Mouse (Mus musculus): ENCODE data around the gene Rgs9. TPM values are rescaled to one million over a fixed set of nuclear protein-coding genes. Genes with fewer than 3 reads are reported as not detected.

The Rgs9 gene
- total and polyA plus RNA-seq, 3 experiments = 0.55 to 1.4 (median 1.2) TPM

DNA sequence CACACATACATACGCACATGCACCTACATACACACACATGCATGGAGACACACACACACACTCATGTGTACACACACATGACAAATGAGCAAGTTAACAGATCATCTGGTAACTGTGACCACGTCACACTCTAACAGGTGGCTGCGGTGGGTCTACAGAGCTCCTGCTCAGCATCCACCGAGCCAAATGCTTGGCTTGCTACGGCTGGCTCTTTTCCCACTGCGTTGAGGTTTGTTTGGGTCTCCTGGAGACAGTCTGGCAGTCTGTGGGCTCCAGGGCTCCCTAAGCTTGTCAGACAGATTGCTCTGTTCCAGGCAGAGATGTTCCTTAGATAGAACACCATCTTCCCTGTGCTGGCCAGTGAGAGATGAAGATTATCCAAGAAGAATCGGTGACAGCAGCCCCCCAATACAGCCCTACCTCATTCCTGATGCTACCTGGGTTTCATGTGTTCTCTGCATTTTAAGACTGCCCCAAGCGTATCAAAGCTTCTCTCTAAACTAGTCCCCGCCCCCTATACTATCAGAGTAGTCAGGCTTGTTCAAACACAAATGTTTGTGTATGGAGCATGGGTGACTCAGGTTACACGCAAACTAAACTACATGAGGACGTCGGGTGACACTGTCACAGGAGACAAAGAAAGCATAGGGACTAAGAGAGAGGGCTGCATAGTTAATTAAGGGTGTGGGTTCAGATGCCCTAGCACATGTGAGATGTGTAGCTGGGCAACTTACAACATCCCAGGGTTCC, 31.6 kb downstream of the Rgs9 start:
- Histone ChIP-seq H3K79me2 (replicated peaks; ENCODE audit: control insufficient read depth, extremely low read depth, insufficient read depth, poor library complexity, severe bottlenecking) (no peaks in the 10 kb centered on the region), H3K27me3 (replicated peaks) (peaks cover 2% of the 10 kb centered on the region), H3K4me3 (replicated peaks in 1 of 3; ENCODE audit: low read depth in 2 of 3, low read length in 2 of 3, poor library complexity in 1 of 3) (no peak overlapping the region), H3K36me3 (replicated peaks in 1 of 2; ENCODE audit: control insufficient read depth in 1 of 2, insufficient read depth in 1 of 2, low read length in 1 of 2) (no peaks in the 10 kb centered on the region), H3K4me1 (ENCODE audit: control insufficient read depth in 1 of 2, insufficient read depth in 2 of 2) (peaks cover 18 to 41% of the 10 kb centered on the region in 2 experiments), H3K4me2 (ENCODE audit: insufficient read depth, low read depth, poor library complexity, severe bottlenecking) (no peak overlapping the region), H3K9ac (ENCODE audit: insufficient read depth, low read depth) (no peak overlapping the region), H3K9me3 (replicated peaks; ENCODE audit: low read length) (no peaks in the 10 kb centered on the region), H3K27ac (ENCODE audit: insufficient read depth, low read depth) (no peak overlapping the region)
- DNase-seq (ENCODE audit: extremely low read depth) = no peak
- no peak for TF ChIP-seq NRF1 (IDR thresholded peaks at IDR 0.05; ENCODE audit: low read depth, low read length)
- TF ChIP-seq MXI1 (IDR thresholded peaks at IDR 0.05; ENCODE audit: low read depth, low read length) = no peak
- no peak for TF ChIP-seq SIN3A (IDR thresholded peaks at IDR 0.05; ENCODE audit: low read length)
- TF ChIP-seq USF2 (conservative IDR thresholded peaks at IDR 0.05; ENCODE audit: low read depth, low read length) = no peak
- TF ChIP-seq TCF12 (IDR thresholded peaks at IDR 0.05; ENCODE audit: low read depth, low read length) = no peak
- no peak for TF ChIP-seq ZNF384 (IDR thresholded peaks at IDR 0.05; ENCODE audit: low read depth, low read length)
- TF ChIP-seq E2F4 (IDR thresholded peaks at IDR 0.05; ENCODE audit: insufficient replicate concordance, low read depth, low read length) = no peak
- no peak for TF ChIP-seq POLR2AphosphoS2 (IDR thresholded peaks at IDR 0.05; ENCODE audit: low read depth, low read length)
- no peak for TF ChIP-seq MAFK (IDR thresholded peaks at IDR 0.05; ENCODE audit: insufficient replicate concordance, low read length)
- no peak for TF ChIP-seq RCOR1 (conservative IDR thresholded peaks at IDR 0.05; ENCODE audit: low read depth, low read length)
- TF ChIP-seq ELF1 (IDR thresholded peaks at IDR 0.05; ENCODE audit: low read depth, low read length) = no peak
- TF ChIP-seq MEF2A (IDR thresholded peaks at IDR 0.05; ENCODE audit: borderline replicate concordance, low read depth, low read length) = no peak
- no peak for TF ChIP-seq GABPA (IDR thresholded peaks at IDR 0.05; ENCODE audit: insufficient replicate concordance, low read depth, low read length)
- no peak for TF ChIP-seq ZC3H11A (IDR thresholded peaks at IDR 0.05; ENCODE audit: low read depth, low read length)
- TF ChIP-seq JUN (IDR thresholded peaks at IDR 0.05; ENCODE audit: insufficient read depth, low read depth, low read length) = no peak
- TF ChIP-seq MAZ (IDR thresholded peaks at IDR 0.05; ENCODE audit: low read depth, low read length) = no peak
- no peak for TF ChIP-seq ETS1 (conservative IDR thresholded peaks at IDR 0.05; ENCODE audit: low read depth, low read length)
- TF ChIP-seq CHD1 (IDR thresholded peaks at IDR 0.05; ENCODE audit: low read depth, low read length) = no peak
- in situ Hi-C loops (cut with MboI; ENCODE audit: low pct_ligation_motif_present, low pct_unique_long_range_greater_than_20kb, low sequenced_read_pairs) = loop anchor here (25.0 kb wide), 1 partner anchor 596 kb away; no protein-coding TSS in a partner anchor
- dilution Hi-C loops (cut with MboI; ENCODE audit: extremely low pct_ligation_motif_present, extremely low pct_unique_long_range_greater_than_20kb, low sequenced_read_pairs) = no loop called here

Measured in CH12.LX (cell line).